Mouse (Mus musculus) natural killer cell, adult 2 months (primary cell): ENCODE results near the gene Acaca.
"Not testable (repeated sequence)": the region's sequence is repeated elsewhere in the genome, so short reads cannot be mapped to it uniquely, and the experiment has no call there.

Experiments
- DNase-seq, 2 experiments: peaks; one replicate each; pipeline ENCODE4 v3.0.0; 2022; ENCODE audit warnings: low spot score in 2 of 2

Acaca gene

DNA sequence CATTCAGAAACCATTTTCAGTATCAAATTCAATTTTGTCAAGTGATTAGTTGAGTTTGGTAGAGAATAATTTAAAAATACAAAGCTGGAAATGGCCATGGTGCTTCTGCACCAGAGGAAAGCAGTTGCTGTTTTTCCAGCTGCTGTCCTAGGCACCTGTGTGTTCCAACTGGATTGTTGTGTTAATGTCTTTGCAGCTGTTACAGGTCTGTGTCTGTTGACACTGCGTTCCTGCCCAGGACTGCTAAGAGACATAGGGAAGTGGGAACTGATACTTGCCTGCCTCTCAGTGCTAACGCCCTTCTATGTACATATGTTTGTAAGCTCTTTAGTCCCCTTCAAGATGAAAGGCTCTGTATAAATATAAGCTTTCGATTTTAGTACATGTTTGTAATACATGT is 203.4 kb downstream of the Acaca start:
- no peak for DNase-seq

- not testable (repeated sequence) for DNase-seq
These were observed 208.8 kb downstream of the Acaca start for GRCm38 (mm10) chr11:84338273-84338672.

- no peak for DNase-seq
These were observed 211.2 kb downstream of the Acaca start for GRCm38 (mm10) chr11:84340630-84341029.

DNA sequence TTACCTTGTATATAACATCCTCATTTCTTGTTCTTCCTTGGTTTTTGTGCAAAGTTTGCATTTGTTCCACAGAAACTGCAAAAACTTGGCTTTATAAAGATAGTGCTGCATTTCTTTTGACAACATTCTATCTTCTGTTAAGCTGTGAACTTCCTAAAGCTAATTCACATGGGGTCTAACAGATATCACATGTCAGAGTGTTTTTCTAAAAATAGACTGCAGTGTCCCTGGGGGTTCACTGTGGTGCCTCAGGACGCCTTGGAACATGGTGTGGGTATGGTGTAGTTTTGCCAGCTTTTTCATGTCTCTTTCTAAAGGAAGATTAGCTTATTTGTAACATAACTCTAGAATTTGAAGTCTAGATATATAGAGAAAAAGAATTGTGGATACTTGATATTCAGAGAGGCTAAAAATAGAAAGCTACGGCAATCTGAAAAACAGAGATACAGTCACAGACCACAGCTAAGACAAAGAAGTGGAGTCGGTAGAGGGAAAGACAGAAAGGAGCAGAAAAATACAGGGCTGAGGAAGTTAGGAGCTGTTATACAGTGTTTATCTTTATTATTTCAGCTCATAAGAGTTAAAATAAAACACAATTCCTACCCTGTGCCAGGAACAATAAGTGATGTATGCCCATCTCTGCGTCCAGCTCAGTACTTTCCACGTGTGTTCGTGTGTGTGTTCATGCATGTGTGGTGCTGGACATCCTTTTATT is 215.2 kb downstream of the Acaca start:
- DNase-seq = no peak

GRCm38 (mm10) chr11:84347766-84348165 is 218.3 kb downstream of the Acaca start:
- no peak for DNase-seq

GRCm38 (mm10) chr11:84348843-84349825 is 219.7 kb downstream of the Acaca start:
- DNase-seq = no peak

GRCm38 (mm10) chr11:84351150-84351549 is 221.7 kb downstream of the Acaca start:
- DNase-seq = no peak

DNA sequence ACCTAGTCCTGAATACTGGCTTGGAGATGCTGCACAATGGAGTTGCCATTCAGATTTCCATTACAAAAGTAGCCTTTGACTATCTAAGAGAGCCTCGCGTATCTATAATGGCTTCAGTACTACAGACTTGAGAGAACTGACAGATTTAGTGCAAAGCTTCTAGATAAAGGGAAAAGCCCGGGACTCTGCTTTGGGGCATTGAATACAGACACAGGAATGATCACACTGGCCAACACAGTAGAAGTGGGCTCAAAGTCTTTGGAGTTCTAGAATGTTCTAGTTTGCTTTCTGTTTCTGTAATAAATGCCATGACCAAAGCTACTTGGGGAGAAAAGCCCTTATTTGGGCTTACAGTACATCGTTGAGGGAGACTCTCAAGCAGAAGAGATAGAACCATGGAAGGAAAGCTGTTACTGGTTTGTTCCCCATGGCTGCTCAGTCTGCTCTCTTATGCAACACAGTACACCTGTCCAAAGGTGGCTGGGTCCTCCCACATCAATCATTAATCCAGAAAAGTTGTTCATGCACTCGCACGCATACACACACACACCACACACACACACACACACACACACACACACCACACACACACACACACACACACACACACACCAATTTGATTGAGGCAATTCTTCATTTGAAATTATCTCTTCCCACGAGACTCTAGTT is 223.7 kb downstream of the Acaca start:
- no peak for DNase-seq

GRCm38 (mm10) chr11:84357304-84357703 is 227.8 kb downstream of the Acaca start:
- DNase-seq = no peak

GRCm38 (mm10) chr11:84357771-84358170 is 228.3 kb downstream of the Acaca start:
- DNase-seq = no peak

DNA sequence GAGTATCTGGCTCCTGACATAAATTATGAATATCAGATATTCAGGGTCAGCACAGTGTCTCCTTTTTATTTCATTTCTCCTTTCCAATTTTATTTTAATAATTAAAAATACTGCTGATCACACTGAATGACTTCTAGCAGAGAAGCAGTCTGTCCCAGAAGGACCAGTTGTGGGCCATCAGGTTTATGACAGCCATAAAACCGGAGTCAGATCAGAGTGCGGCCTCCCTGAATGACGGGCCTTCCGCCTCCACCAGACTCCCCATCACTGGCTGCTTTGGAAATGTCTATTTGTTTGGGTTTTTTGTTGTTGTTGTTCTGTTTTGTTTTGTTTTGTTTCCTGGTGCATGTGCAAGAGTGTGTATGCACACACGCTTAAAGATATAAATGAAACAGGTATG is 232.1 kb downstream of the Acaca start:
- DNase-seq = no peak

- no peak for DNase-seq
These were observed 233.3 kb downstream of the Acaca start for GRCm38 (mm10) chr11:84362633-84363243.

DNA sequence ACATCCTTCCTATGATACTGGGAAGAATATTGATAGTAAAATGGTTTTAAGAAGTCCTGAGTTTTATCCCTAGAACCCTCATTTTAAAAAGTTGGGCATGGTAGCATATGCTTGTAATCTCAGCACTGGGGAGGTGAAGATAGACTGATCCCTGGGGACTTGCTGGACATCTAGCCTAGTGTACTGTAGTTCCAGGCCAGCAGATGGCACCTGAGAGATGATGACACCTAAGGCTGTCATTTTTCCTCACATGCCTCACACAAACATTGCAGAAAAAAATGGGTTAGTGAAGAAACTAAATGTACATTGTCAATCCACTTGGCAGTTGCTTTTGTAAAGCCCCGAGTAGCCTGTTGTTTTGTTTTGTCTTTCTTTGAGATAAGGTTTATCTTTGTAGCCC is 235.8 kb downstream of the Acaca start:
- no peak for DNase-seq

DNA sequence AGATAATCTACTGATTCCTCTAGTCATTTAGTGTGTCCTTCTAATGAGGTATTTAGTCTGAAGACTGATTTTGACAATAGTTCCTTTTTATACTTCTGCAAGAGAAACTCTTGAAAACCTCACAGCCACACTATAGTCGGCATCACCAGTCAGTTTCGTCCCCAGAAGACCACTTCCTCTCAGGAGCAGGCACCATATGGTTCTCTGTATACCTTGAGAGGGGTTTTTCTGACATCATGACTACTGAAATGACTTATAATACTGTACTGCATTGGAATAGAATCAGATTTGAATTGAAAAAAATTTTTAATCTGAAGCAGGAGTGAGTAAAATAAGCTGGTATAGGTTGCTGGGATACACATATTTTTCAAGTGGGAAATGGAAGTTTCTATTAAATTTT is 239.4 kb downstream of the Acaca start:
- no peak for DNase-seq

GRCm38 (mm10) chr11:84373122-84373521 is 243.7 kb downstream of the Acaca start:
- DNase-seq = no peak

DNA sequence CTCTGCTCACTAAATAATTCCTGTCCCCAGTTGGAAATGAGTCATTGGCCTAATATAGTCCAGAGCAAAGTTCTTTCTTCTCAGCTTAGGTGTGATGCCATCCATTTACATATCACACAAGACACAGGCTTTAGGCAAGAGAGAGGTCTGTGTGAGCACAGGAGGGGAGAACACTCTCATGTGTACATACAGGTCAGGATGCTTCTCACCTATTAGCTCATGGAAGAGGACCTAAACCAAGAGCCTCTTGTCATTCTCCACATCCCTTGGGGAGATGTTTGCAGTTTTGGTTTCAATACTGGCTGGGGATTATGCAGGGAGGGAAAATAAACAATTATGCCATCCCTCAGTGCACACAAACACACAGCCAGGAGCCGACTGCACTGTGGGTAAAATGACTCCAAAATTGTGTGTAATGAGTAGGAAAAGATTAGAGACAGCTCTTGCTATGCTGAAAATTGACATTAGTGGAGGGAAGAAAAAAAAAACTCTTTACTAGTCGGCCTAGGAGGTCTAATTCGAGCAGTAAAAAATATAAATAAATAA is 246.6 kb downstream of the Acaca start:
- DNase-seq = no peak

DNA sequence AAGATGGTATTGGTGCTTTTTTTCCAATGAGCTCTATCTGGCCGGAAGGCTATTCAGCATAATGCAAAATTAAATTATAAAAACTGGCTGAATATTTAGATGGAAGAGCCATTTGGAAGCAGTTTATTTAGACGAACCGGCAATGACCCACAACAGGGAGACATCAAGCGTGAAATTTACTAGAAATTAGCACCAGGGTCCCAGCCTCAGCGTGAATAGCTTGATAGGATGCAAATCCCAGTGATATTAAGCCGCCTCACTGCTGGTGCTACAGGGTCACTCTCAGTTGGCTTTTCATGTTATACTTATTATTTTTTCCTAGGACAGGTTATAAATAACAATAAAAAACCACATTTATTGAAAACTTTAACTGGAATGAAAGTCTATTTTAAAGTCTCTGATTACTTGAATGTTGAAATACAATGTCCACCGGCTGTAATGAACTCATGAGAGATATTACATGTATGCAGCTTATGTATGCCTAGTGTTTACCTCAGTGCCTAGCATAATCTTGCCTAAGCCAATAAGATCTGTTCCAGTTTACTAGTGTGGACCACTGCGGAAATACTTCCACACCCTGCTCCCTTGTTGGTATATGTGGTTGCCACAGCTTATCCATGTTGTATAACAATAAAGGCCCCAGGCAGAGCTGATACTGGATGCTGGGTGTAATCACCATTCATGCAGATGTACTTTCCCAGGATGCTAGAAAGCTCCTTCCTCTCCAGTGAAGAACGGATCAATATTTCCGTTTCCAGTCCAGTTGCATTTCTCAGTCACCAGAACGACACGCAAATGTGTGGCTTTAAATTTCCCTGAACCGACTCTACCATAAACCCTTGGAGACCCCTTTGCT is 247.3 kb downstream of the Acaca start:
- DNase-seq = no peak

DNA sequence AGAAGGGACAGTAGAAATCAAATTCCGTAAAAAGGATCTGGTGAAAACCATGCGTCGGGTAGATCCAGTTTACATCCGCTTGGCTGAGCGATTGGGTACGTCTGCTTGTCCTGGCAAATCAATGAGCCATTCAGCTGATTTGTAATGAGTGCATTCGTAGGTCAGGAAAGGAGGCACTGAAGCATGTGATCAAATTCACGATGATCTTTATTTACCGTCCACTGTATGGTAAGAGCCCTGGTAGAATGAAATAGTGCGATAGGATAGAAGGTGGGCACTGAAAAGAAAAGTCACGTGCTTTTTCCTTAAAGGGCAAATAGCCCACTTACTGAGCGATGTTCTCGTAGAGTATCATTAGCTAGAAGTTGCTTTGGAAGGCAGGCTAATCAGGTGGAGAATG is 253.0 kb downstream of the Acaca start:
- DNase-seq = no peak

DNA sequence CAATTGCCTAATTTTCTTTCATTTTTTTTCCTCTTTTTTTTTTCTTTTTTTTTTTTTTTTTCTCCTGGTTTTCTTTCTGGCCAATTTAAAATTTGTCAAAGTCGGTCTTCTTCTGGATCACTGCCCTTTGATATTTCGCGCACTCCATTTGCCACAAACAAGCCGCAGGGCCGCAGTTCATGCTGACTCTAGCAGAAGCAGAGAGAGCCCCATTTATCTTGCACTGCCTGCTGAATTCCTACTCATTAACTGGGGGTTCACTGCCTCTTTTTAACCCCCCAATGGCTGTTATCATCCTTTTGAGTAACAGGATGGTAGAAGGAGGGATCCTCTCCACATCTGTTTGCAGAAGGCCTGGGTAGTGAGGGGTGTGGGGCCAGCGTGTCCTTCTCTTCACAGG is 254.4 kb downstream of the Acaca start:
- DNase-seq = no peak

- DNase-seq = no peak
These were observed 259.9 kb downstream of the Acaca start for GRCm38 (mm10) chr11:84389332-84389731.

DNA sequence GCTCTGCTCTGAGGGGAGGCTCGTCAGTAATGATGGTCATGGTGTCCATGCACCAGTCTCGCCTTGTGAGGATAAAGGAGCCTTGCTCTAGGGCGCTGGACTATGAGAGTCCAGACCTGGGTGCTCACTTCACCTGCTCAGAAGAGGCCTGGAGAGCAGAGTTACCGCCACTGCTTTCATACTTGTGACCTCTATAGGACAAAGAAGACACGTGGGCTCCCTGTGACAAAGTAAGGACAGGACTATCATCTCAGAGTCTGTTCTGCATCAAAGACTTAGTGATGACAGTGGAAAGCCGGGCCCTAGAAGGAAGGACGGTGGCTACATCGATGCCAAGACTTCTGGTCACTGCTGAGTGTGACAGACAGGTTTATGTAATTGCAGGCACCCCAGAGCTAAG is 261.7 kb downstream of the Acaca start:
- DNase-seq = no peak
